Mouse (Mus musculus) intestine, postnatal 0 days (tissue): ENCODE results near the gene Ccdc175. TPM values are rescaled to one million over a fixed set of nuclear protein-coding genes. Genes with fewer than 3 reads are reported as not detected.

Source experiments
- ATAC-seq: fragments of 200-750 bp; cut with Nextera tagmentation; 2 replicates; pipeline ENCODE4 v1.8.0; 2017; ENCODE audit warnings: mild to moderate bottlenecking, moderate TSS enrichment, moderate library complexity
- H3K27ac ChIP-seq: fragments of 300-500 bp; sonication (generic); 2 replicates; pipeline ENCODE4 v1.5.1; 2014; ENCODE audit warnings: mild to moderate bottlenecking, low read depth, low read length, moderate library complexity
- H3K27me3 ChIP-seq: fragments of 300-500 bp; sonication (generic); replicated peaks from 2 replicates; pipeline ENCODE4 v1.6.1; 2014; ENCODE audit warnings: low read length, mixed read lengths; ENCODE audit not compliant: control insufficient read depth, insufficient read depth
- H3K36me3 ChIP-seq: fragments of 300-500 bp; sonication (generic); 2 replicates; pipeline ENCODE4 v1.6.1; 2014; ENCODE audit warnings: mild to moderate bottlenecking, moderate library complexity; ENCODE audit not compliant: control insufficient read depth, insufficient read depth
- H3K4me1 ChIP-seq: fragments of 300-500 bp; sonication (generic); replicated peaks from 2 replicates; pipeline ENCODE4 v1.6.1; 2014; ENCODE audit warnings: antibody characterized with exemption, low read length, mixed read lengths; ENCODE audit not compliant: control insufficient read depth, insufficient read depth
- H3K4me2 ChIP-seq: fragments of 300-500 bp; sonication (generic); replicated peaks from 2 replicates; pipeline ENCODE4 v1.6.1; 2014; ENCODE audit warnings: low read depth, mild to moderate bottlenecking, moderate library complexity
- H3K4me3 ChIP-seq: fragments of 300-500 bp; sonication (generic); 2 replicates; pipeline ENCODE4 v1.5.1; 2014; ENCODE audit warnings: low read depth, low read length
- H3K9ac ChIP-seq: fragments of 300-500 bp; sonication (generic); 2 replicates; pipeline ENCODE4 v1.6.1; 2014; ENCODE audit warnings: mild to moderate bottlenecking, low read depth, low read length
- H3K9me3 ChIP-seq: fragments of 300-500 bp; sonication (generic); 2 replicates; pipeline ENCODE4 v1.6.1; 2016; ENCODE audit warnings: mixed run types; ENCODE audit not compliant: control insufficient read depth
- CTCF ChIP-seq: sonication (generic); IDR thresholded peaks from 2 replicates; pipeline ENCODE4 v1.5.1; 2016; ENCODE audit warnings: low read depth, mild to moderate bottlenecking, control low read depth, antibody characterized with exemption, moderate library complexity
- WGBS: fragments of 180-500 bp; shearing (Covaris S2); extraction: QIAGEN DNeasy Blood & Tissue Kit; methylation state at CpG from one replicate; pipeline ENCODE4 v1.1.7; 2014; 5-methylcytosine and 5-hydroxymethylcytosine counted together
- polyA plus RNA-seq: library from polyadenylated mRNA; unstranded; fragments of >200 nt; fragmentation: Nextera tagmentation; extraction: Ambion mirVana; gene quantifications from 2 replicates; pipeline ENCODE4 v1.2.1, GENCODE M21; 2015

Gene Ccdc175
- polyA plus RNA-seq, 1 experiment from 2014 or later: not detected

GRCm38 (mm10) chr12:72081961-72082360 is 102.9 kb downstream of the Ccdc175 start:
- Histone ChIP-seq H3K27me3 (no peaks in the 10 kb centered on the region), H3K4me3 (peak overlapping the region; percentile 25; the same call in 1 of the 2 replicates), H3K4me2 (peak overlapping the region; percentile 62), H3K9ac (no peak overlapping the region), H3K27ac (no peak overlapping the region), H3K4me1 (0 out of 2 replicates have a peak, but pooled peaks cover 3% of the 10 kb centered on the region), H3K36me3 (peaks cover 1% of the 10 kb centered on the region; the same call in 1 of the 2 replicates), H3K9me3 (no peaks in the 10 kb centered on the region)
- no peak for ATAC-seq
- WGBS: 75% methylated on average over 3 of the region's 3 CpGs
- TF ChIP-seq CTCF: no peak

- Histone ChIP-seq H3K27me3 (no peaks in the 10 kb centered on the region), H3K4me1 (no peaks in the 10 kb centered on the region), H3K36me3 (peaks cover 7% of the 10 kb centered on the region; the same call in 1 of the 2 replicates), H3K4me2 (no peak overlapping the region), H3K9ac (no peak overlapping the region), H3K9me3 (no peaks in the 10 kb centered on the region), H3K27ac (no peak overlapping the region), H3K4me3 (no peak overlapping the region)
- WGBS: 91% methylated on average over 3 of the region's 3 CpGs
- ATAC-seq: no peak
- TF ChIP-seq CTCF: no peak
Observed at GRCm38 (mm10) chr12:72078248-72078647, 106.6 kb downstream of the Ccdc175 start.

DNA sequence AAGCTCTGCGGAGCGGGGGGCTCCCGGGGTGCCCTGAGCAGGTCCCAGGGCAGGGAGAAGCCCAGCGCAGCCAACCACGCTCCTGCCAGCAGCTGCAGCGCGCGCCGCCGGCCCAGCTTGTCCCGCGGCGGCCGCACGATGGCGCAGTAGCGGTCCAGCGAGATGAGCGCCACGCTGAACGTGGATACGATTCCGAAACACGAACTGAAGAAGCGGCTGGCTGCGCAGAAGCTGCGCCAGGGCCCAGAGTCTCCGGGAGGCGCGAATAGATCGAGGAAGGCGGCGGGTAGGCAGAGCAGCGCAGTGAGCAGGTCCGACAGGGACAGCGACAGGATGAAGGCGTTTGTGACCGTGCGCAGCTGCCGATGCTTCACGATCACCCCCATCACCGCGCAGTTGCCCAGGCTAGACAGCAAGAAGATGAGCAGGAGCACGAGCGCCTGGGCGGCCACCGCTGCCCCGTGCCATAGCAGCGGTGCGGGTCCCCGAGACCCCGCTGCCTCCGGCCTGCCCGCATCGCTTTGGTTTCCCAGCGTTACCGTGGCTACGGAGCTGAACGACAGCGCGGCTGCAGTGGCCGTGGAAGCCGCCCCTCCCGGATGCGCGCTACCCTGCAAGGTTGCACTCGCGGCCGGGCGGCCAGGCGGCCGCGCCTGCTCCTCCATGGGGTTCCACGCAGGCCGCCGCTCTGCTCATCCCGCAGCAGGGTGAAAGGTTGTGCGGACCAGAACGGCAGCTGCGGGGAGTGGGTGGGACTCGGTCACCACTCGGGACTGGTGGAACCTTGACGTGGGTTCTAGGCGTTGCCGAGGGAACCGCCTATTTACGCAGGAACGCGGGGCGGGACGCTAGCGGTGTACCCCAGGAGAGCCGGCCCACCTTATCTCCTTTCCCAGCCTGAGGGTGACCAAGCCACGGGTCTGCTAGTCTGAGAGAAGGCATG is 114.2 kb downstream of the Ccdc175 start, which contains the start of gene Gpr135:
Gene Gpr135, minus strand, starts transcription at position 799 of the 943 bp plus-strand sequence.
- peak within 1 kb of the TSS; percentile 35; the same call in 1 of the 2 replicates for H3K9ac ChIP-seq
- H3K4me2 ChIP-seq: peak within 1 kb of the TSS; percentile 97
- H3K27ac ChIP-seq: no peak within 1 kb of the TSS
- ATAC-seq: peak; percentile 72
- no peaks in the 10 kb centered on the region for H3K9me3 ChIP-seq
- peaks cover 3% of the 10 kb centered on the region; the same call in 1 of the 2 replicates for H3K36me3 ChIP-seq
- no peaks in the 10 kb centered on the region for H3K4me1 ChIP-seq
- H3K27me3 ChIP-seq: peaks cover 20% of the 10 kb centered on the region
- TF ChIP-seq CTCF: peak; percentile 94
- WGBS: under 1% methylated on average over 89 of the region's 94 CpGs
- H3K4me3 ChIP-seq: peak within 1 kb of the TSS; percentile 55

DNA sequence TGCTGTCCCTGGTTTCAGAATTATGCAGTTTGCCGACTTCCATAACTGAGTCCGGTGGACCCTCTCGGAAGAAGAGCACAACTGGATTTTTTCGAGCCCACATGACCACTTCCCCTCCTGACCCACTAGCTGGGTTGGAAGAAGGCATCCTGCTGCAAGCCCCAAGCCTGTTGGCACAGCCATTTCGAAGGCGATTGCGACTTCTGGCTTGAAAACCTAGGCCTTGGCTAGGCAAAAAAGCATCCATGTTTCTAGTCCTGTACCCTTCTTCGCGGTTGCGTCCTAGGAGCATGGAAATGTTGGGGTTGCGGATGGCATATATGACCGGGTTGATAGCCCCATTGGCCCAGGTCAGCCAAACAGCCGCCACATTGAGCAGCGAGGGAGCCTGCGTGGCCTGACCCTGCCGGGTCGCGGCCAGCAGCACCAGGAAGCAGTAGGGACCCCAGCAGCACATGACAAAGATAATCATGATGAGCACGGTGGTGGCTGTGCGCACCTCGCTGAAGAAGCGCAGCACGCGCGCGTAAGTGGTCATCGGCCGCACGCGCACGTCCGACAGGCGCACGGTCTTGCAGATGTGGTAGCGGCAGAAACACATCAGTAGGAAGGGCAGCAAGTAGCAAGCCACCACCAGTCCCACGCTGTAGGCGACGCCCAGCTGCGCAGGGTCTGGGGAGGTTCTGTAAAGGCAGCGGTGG is 115.1 kb downstream of the Ccdc175 start:
- no peak for TF ChIP-seq CTCF
- Histone ChIP-seq H3K27me3 (peaks cover 20% of the 10 kb centered on the region), H3K27ac (no peak overlapping the region), H3K9me3 (no peaks in the 10 kb centered on the region), H3K4me2 (peak overlapping the region; percentile 97), H3K36me3 (peaks cover 3% of the 10 kb centered on the region; the same call in 1 of the 2 replicates), H3K4me1 (no peaks in the 10 kb centered on the region), H3K9ac (no peak overlapping the region), H3K4me3 (peak overlapping the region; percentile 55)
- WGBS: 10% methylated on average over 40 of the region's 40 CpGs
- peak; percentile 53 for ATAC-seq

DNA sequence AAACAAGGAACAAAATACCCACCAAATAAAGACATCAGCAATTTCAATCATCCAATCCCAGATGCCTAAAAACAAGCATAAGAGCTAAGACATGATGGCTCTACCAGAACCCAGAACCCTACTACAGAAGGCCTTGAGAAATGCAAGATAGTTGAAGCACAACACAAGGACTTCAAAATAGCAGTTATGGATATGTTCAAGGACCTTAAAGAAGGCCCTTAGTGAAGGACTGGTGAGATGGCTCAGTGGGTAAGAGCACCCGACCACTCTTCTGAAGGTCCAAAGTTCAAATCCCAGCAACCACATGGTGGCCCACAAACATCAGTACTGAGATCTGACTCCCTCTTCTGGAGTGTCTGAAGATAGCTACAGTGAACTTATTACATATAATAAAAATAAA is 127.0 kb downstream of the Ccdc175 start:
- no peaks in the 10 kb centered on the region for H3K9me3 ChIP-seq
- TF ChIP-seq CTCF: no peak
- no peaks in the 10 kb centered on the region for H3K36me3 ChIP-seq

DNA sequence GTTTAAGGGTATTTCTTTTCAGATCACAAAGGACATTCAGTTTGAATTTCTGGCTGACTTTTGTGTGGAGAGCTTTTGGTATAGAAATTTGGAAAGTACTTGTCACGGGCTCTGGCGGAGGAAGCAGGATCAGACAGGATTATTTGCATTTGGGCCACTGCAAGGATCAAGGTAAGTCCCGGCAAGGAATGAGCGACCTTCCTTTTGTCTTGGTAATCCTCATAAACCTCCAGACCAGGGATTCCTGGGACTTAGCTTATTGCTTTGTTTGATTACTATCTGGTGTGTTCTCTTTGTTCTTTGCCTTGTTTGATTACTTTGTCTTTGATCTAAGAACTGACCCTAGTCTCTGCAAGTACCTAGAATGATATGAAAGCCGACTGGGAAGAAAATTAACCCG is 131.0 kb downstream of the Ccdc175 start:
- 35% methylated on average over 6 of the region's 6 CpGs for WGBS
- TF ChIP-seq CTCF: no peak

More for the DNA sequence above, 127.0 kb downstream of the Ccdc175 start:
- Histone ChIP-seq H3K4me1 (no peaks in the 10 kb centered on the region), H3K9ac (no peak overlapping the region), H3K4me3 (no peak overlapping the region), H3K27me3 (no peaks in the 10 kb centered on the region), H3K27ac (no peak overlapping the region), H3K4me2 (no peak overlapping the region)
- no peak for ATAC-seq
- WGBS: 91% methylated on average over 1 of the region's 1 CpGs

More for the DNA sequence above, 131.0 kb downstream of the Ccdc175 start:
- Histone ChIP-seq H3K27me3 (no peaks in the 10 kb centered on the region), H3K27ac (no peak overlapping the region), H3K9ac (no peak overlapping the region), H3K4me1 (no peaks in the 10 kb centered on the region), H3K9me3 (no peaks in the 10 kb centered on the region), H3K36me3 (no peaks in the 10 kb centered on the region), H3K4me3 (no peak overlapping the region), H3K4me2 (no peak overlapping the region)
- ATAC-seq: no peak
